Mouse (Mus musculus): ENCODE results near the gene Cnpy3.

DNA sequence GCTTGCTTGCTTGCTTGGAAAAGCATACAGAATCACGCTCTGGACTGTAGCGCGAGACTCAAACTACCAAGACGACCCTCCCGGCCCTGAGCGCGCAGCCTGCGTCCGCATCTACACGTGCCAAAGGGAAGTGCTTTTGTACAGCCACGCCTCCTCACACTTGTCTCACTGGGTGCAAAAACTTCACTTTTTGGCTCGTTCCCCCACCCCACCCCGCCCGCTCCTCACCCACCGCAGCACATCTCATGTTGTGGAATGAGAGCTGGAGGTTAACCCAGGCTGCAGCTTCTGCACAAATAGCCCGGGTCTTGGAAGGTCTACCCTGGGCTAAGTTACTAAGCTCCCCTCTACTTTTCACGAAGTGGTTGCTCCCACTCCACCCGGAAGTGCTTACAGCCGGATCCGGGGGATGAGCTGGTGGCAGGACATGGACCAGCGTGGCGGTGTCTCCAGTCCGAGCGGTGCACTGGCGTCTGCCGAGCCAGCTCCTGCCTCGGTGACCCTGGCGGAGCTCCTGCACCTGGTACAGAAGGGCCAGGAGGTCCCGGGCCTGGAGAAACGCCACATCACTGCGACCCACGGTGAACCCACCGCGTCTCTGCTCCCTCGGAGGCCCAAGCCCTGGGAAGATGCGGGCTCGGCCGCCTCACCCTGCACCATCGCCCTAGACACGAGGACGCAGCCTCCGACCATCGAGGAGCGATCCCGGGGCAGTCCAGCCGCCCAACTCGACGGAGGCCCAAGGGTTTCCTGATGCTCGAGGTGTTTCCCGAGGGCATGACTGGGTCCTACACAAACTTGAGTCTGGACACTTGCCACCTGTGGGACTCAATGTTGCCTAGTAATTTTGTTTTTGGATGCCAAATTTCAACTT is 20.6 kb upstream of the Cnpy3 start, which contains the start of gene 2310039H08Rik:
- TF ChIP-seq CTCF (IDR thresholded peaks at IDR 0.05; ENCODE audit: low read depth) (no peak), EP300 (IDR thresholded peaks at IDR 0.05; ENCODE audit: low read depth) (no peak)
